ENCODE assay signal across 15 mouse cellular contexts in genomic region chr15:83055569-83055968, GRCm38 (mm10). TPM values are rescaled to one million over a fixed set of nuclear protein-coding genes. Genes with fewer than 3 reads are reported as not detected.
DNase-seq lines count a peak whose midpoint lies in the region; ATAC-seq lines count a peak whose summit lies in the region.
"Had no signal": no experiment of that assay in that cellular context is flagged by ENCODE, and none has a peak within 500 bp of the region (broad histone marks: within the 10 kb centered on the region; RNA-seq: fewer than 3 reads in every experiment).

No protein-coding gene starts in this region.

- H3K4me3 ChIP-seq in heart, embryonic 16.5 days (ENCODE audit: low read length), result peak overlapping the region; percentile 42; the same call in 1 of the 2 replicates
- H3K4me3 ChIP-seq in forebrain, embryonic 14.5 days (ENCODE audit: low read depth, low read length), result no peak overlapping the region
- no peak overlapping the region for H3K4me3 ChIP-seq in hindbrain, embryonic 14.5 days (replicated peaks; ENCODE audit: low read length)
- no peak overlapping the region for H3K4me3 ChIP-seq in neural tube, embryonic 12.5 days

- peak overlapping the region; percentile 45 for H3K9ac ChIP-seq in heart, embryonic 16.5 days (ENCODE audit: low read length)
- H3K9ac ChIP-seq in forebrain, embryonic 14.5 days (ENCODE audit: low read length), result no peak overlapping the region
- H3K9ac ChIP-seq in hindbrain, embryonic 14.5 days, result 0 out of 2 replicates have a peak overlapping the region, but pooled peaks have one; percentile 25
- no peak overlapping the region for H3K9ac ChIP-seq in neural tube, embryonic 12.5 days
- H3K9ac ChIP-seq: liver, embryonic 12.5 days had no signal

- no peaks in the 10 kb centered on the region for H3K36me3 ChIP-seq in heart, embryonic 16.5 days (ENCODE audit: control insufficient read depth, insufficient read depth)
- H3K36me3 ChIP-seq in forebrain, embryonic 14.5 days (ENCODE audit: control insufficient read depth, insufficient read depth, low read length), result no peaks in the 10 kb centered on the region
- H3K36me3 ChIP-seq in hindbrain, embryonic 14.5 days (replicated peaks; ENCODE audit: control insufficient read depth, insufficient read depth), result no peaks in the 10 kb centered on the region
- H3K36me3 ChIP-seq in neural tube, embryonic 12.5 days, result no peaks in the 10 kb centered on the region
- H3K36me3 ChIP-seq: embryonic facial prominence, embryonic 13.5 days; liver, embryonic 12.5 days had no signal

- peaks cover 21% of the 10 kb centered on the region for H3K4me1 ChIP-seq in heart, embryonic 16.5 days (ENCODE audit: control insufficient read depth, insufficient read depth, low read length)
- H3K4me1 ChIP-seq in forebrain, embryonic 14.5 days (ENCODE audit: control insufficient read depth, insufficient read depth, low read length), result peaks cover 7% of the 10 kb centered on the region
- peaks cover 40% of the 10 kb centered on the region for H3K4me1 ChIP-seq in hindbrain, embryonic 14.5 days (replicated peaks; ENCODE audit: control insufficient read depth, insufficient read depth, low read length)
- H3K4me1 ChIP-seq in neural tube, embryonic 12.5 days, result peaks cover 30% of the 10 kb centered on the region

- peak overlapping the region; percentile 71 for H3K4me2 ChIP-seq in heart, embryonic 16.5 days (ENCODE audit: low read depth, low read length)
- peak overlapping the region; percentile 69; the same call in 1 of the 2 replicates for H3K4me2 ChIP-seq in forebrain, embryonic 14.5 days (ENCODE audit: low read length)
- no peak overlapping the region for H3K4me2 ChIP-seq in hindbrain, embryonic 14.5 days (replicated peaks)
- peak overlapping the region; percentile 66 for H3K4me2 ChIP-seq in neural tube, embryonic 12.5 days (replicated peaks)

- no peak for DNase-seq in heart, postnatal 4 days
- no peak for DNase-seq in forebrain, embryonic 14.5 days (ENCODE audit: low spot score)
- DNase-seq in hindbrain, embryonic 14.5 days (ENCODE audit: low spot score), result no peak
- no peak for DNase-seq in left cerebral cortex, adult 18-20 months (ENCODE audit: low spot score in 2 of 2)
- DNase-seq in thymus, postnatal 25 days, result no peak
- DNase-seq: adrenal gland, postnatal 36 days; cerebellum, postnatal 25 days; gastrocnemius, postnatal 25 days; layer of hippocampus, adult 9-11 months had no signal

- no peak for ATAC-seq in heart, embryonic 16.5 days (replicated peaks; ENCODE audit: extremely low read depth, insufficient read depth, low FRiP score)
- no peak for ATAC-seq in forebrain, embryonic 14.5 days
- ATAC-seq in hindbrain, embryonic 14.5 days (ENCODE audit: low FRiP score), result no peak
- peak; percentile 15; the same call in 1 of the 2 replicates for ATAC-seq in neural tube, embryonic 12.5 days (ENCODE audit: low FRiP score, low read depth)
- ATAC-seq: inflammation-experienced regulatory T-cells, adult 6 months; liver, embryonic 12.5 days had no signal

- 32% methylated on average over 5 of the region's 5 CpGs for WGBS in heart, embryonic 16.5 days
- WGBS in forebrain, embryonic 14.5 days, result 44% methylated on average over 5 of the region's 5 CpGs
- 32% methylated on average over 5 of the region's 5 CpGs for WGBS in hindbrain, embryonic 14.5 days
- 39% methylated on average over 5 of the region's 5 CpGs for WGBS in neural tube, embryonic 12.5 days

- no peaks in the 10 kb centered on the region; the same call in 1 of the 2 replicates for H3K27me3 ChIP-seq in heart, embryonic 16.5 days (ENCODE audit: control insufficient read depth, insufficient read depth, low read length)
- H3K27me3 ChIP-seq in forebrain, embryonic 14.5 days (replicated peaks; ENCODE audit: control insufficient read depth, insufficient read depth, low read length), result no peaks in the 10 kb centered on the region
- no peaks in the 10 kb centered on the region for H3K27me3 ChIP-seq in hindbrain, embryonic 14.5 days (ENCODE audit: control insufficient read depth, insufficient read depth, low read length)
- H3K27me3 ChIP-seq in neural tube, embryonic 12.5 days (replicated peaks), result no peaks in the 10 kb centered on the region

- H3K9me3 ChIP-seq in heart, embryonic 16.5 days (replicated peaks; ENCODE audit: control insufficient read depth, low read length), result no peaks in the 10 kb centered on the region; the same call in 1 of the 2 replicates
- no peaks in the 10 kb centered on the region for H3K9me3 ChIP-seq in forebrain, embryonic 14.5 days (replicated peaks; ENCODE audit: control insufficient read depth, low read length)
- H3K9me3 ChIP-seq in hindbrain, embryonic 14.5 days (ENCODE audit: control insufficient read depth, low read length), result no peaks in the 10 kb centered on the region
- H3K9me3 ChIP-seq in neural tube, embryonic 12.5 days, result no peaks in the 10 kb centered on the region
- H3K9me3 ChIP-seq: embryonic facial prominence, embryonic 13.5 days; liver, embryonic 12.5 days had no signal

- peak overlapping the region; percentile 92 for H3K27ac ChIP-seq in heart, embryonic 16.5 days (ENCODE audit: low read length)
- peak overlapping the region; percentile 89 for H3K27ac ChIP-seq in forebrain, embryonic 14.5 days (ENCODE audit: low read depth, low read length)
- H3K27ac ChIP-seq in hindbrain, embryonic 14.5 days, result peak overlapping the region; percentile 89; the same call in 1 of the 2 replicates
- H3K27ac ChIP-seq in neural tube, embryonic 12.5 days, result peak overlapping the region; percentile 86; the same call in 1 of the 2 replicates
- H3K27ac ChIP-seq: embryonic facial prominence, embryonic 13.5 days; kidney, postnatal 0 days; liver, embryonic 12.5 days had no signal

RNA-seq across cellular contexts. Expression of gene Nfam1, which starts 22.5 kb away (rescaled TPM):
- 2.3 and 3.2 TPM in 2 replicates for polyA plus RNA-seq in heart, embryonic 16.5 days (2015; fragmentation: Nextera tagmentation; extraction: Ambion mirVana)
- total RNA-seq in heart, postnatal 4 days (2021), result 1 to 10 TPM in 1 of 2 experiments, under 1 TPM in 1; 0.98 to 1.4 TPM
- 1.2 and 2.0 TPM in 2 replicates for polyA plus RNA-seq in forebrain, embryonic 14.5 days (2014; fragmentation: Nextera tagmentation; extraction: Ambion mirVana)
- polyA plus RNA-seq in hindbrain, embryonic 14.5 days (2014; fragmentation: Nextera tagmentation; extraction: Ambion mirVana), result 1.9 and 2.1 TPM in 2 replicates
- polyA plus RNA-seq in neural tube, embryonic 12.5 days (2016; fragmentation: Nextera tagmentation; extraction: Ambion mirVana), result 2.4 and 2.9 TPM in 2 replicates
- 1 to 10 TPM; 2.4 to 2.6 TPM for total RNA-seq in left cerebral cortex, adult 18-20 months (2021)

RNA-seq across cellular contexts. Expression of gene Serhl, which starts 33.7 kb away (rescaled TPM):
- polyA plus RNA-seq in heart, embryonic 16.5 days (2015; fragmentation: Nextera tagmentation; extraction: Ambion mirVana), result 77.1 and 80.5 TPM in 2 replicates
- 10 to 100 TPM; 73.2 to 74.7 TPM for total RNA-seq in heart, postnatal 4 days (2021)
- polyA plus RNA-seq in forebrain, embryonic 14.5 days (2014; fragmentation: Nextera tagmentation; extraction: Ambion mirVana), result 32.7 and 37.6 TPM in 2 replicates
- 31.4 and 34.8 TPM in 2 replicates for polyA plus RNA-seq in hindbrain, embryonic 14.5 days (2014; fragmentation: Nextera tagmentation; extraction: Ambion mirVana)
- 40.0 and 42.1 TPM in 2 replicates for polyA plus RNA-seq in neural tube, embryonic 12.5 days (2016; fragmentation: Nextera tagmentation; extraction: Ambion mirVana)
- 1 to 10 TPM; 9.0 to 9.4 TPM for total RNA-seq in left cerebral cortex, adult 18-20 months (2021)

Comparison
In these comparisons a context has a peak if more than half of its experiments do, and no peak if none do; other contexts are left out.
1. H3K9ac ChIP-seq: peak in heart, embryonic 16.5 days (single experiment) and hindbrain, embryonic 14.5 days (single experiment); none in forebrain, embryonic 14.5 days (single experiment) and neural tube, embryonic 12.5 days (single experiment).
2. Peak in every context shown above with its lines, with median percentiles within 50 percentile points of each other: H3K27ac ChIP-seq.